Comparison of ENCODE assay signal across 30 mouse cellular contexts in genomic region chr8:86916369-86916768, GRCm38 (mm10).
"Had no signal": no experiment of that assay in that cellular context is flagged by ENCODE, and none has a peak within 500 bp of the region (broad histone marks: within the 10 kb centered on the region; RNA-seq: fewer than 3 reads in every experiment).

No protein-coding gene starts in this region.

- H3K27me3 ChIP-seq: heart, embryonic 12.5 days; heart, embryonic 13.5 days; heart, embryonic 15.5 days; hindbrain, embryonic 12.5 days; hindbrain, embryonic 13.5 days; hindbrain, embryonic 15.5 days; kidney, embryonic 15.5 days had no signal

- H3K36me3 ChIP-seq: heart, embryonic 12.5 days; heart, embryonic 13.5 days; heart, embryonic 15.5 days; hindbrain, embryonic 10.5 days; hindbrain, embryonic 12.5 days; hindbrain, embryonic 13.5 days; hindbrain, embryonic 15.5 days; intestine, embryonic 15.5 days; kidney, embryonic 15.5 days had no signal

- H3K27ac ChIP-seq: heart, embryonic 13.5 days; heart, embryonic 15.5 days; hindbrain, embryonic 10.5 days; hindbrain, embryonic 12.5 days; hindbrain, embryonic 13.5 days; hindbrain, embryonic 14.5 days; hindbrain, embryonic 15.5 days; hindbrain, postnatal 0 days; intestine, embryonic 15.5 days; kidney, embryonic 15.5 days; kidney, postnatal 0 days; layer of hippocampus, adult 2 months; left cerebral cortex, adult 2 months had no signal

- H3K4me3 ChIP-seq: heart, embryonic 12.5 days; heart, embryonic 13.5 days; heart, embryonic 15.5 days; hindbrain, embryonic 10.5 days; hindbrain, embryonic 12.5 days; hindbrain, embryonic 13.5 days; hindbrain, embryonic 15.5 days; intestine, embryonic 15.5 days; kidney, embryonic 15.5 days; layer of hippocampus, adult 2 months; left cerebral cortex, adult 2 months had no signal

- H3K4me2 ChIP-seq: heart, embryonic 12.5 days; heart, embryonic 13.5 days; heart, embryonic 15.5 days; hindbrain, embryonic 12.5 days; hindbrain, embryonic 13.5 days; hindbrain, embryonic 14.5 days; hindbrain, embryonic 15.5 days; intestine, embryonic 15.5 days; kidney, embryonic 15.5 days had no signal

- H3K4me1 ChIP-seq: hindbrain, embryonic 12.5 days; kidney, embryonic 15.5 days had no signal

- DNase-seq: heart, postnatal 10 days; heart, postnatal 14 days; heart, postnatal 36 days; heart, postnatal 4 days; kidney, adult 11 months; kidney, adult 18-20 months; kidney, adult 2 months; kidney, adult 8-10 months; kidney, adult 9 months; kidney, postnatal 10 days; kidney, postnatal 14 days; kidney, postnatal 25 days; kidney, postnatal 36 days; kidney, postnatal 4 days; layer of hippocampus, adult 9-11 months; layer of hippocampus, postnatal 36 days had no signal

- H3K9ac ChIP-seq: heart, embryonic 12.5 days; heart, embryonic 13.5 days; heart, embryonic 15.5 days; hindbrain, embryonic 12.5 days; hindbrain, embryonic 13.5 days; hindbrain, embryonic 14.5 days; hindbrain, embryonic 15.5 days; intestine, embryonic 15.5 days; kidney, embryonic 15.5 days had no signal

- H3K9me3 ChIP-seq: heart, embryonic 12.5 days; heart, embryonic 13.5 days; heart, embryonic 15.5 days; hindbrain, embryonic 10.5 days; hindbrain, embryonic 12.5 days; hindbrain, embryonic 13.5 days; hindbrain, embryonic 15.5 days; intestine, embryonic 15.5 days; kidney, embryonic 15.5 days had no signal
